Mouse (Mus musculus) heart, embryonic 11.5 days (tissue): ENCODE data around the gene Acap2. TPM values are rescaled to one million over a fixed set of nuclear protein-coding genes. Genes with fewer than 3 reads are reported as not detected.

Experiments
- ATAC-seq: fragments of 200-750 bp; cut with Nextera tagmentation; replicated peaks from 2 replicates; pipeline ENCODE4 v1.8.0; 2017; ENCODE audit warnings: moderate library complexity; ENCODE audit not compliant: insufficient number of reproducible peaks, low FRiP score, low TSS enrichment
- H3K27ac ChIP-seq: fragments of 300-500 bp; sonication (generic); 2 replicates; pipeline ENCODE4 v1.5.1; 2014; ENCODE audit warnings: mild to moderate bottlenecking, low read depth, low read length
- H3K27me3 ChIP-seq: fragments of 300-500 bp; sonication (generic); 2 replicates; pipeline ENCODE4 v1.6.1; 2014; ENCODE audit warnings: mild to moderate bottlenecking, low read length, mixed read lengths; ENCODE audit not compliant: control insufficient read depth, insufficient read depth
- H3K36me3 ChIP-seq: fragments of 300-500 bp; sonication (generic); 2 replicates; pipeline ENCODE4 v1.6.1; 2014; ENCODE audit warnings: mild to moderate bottlenecking, low read length, moderate library complexity, mixed read lengths; ENCODE audit not compliant: control insufficient read depth, insufficient read depth
- H3K4me1 ChIP-seq: fragments of 300-500 bp; sonication (generic); 2 replicates; pipeline ENCODE4 v1.6.1; 2014; ENCODE audit warnings: low read length; ENCODE audit not compliant: control insufficient read depth, insufficient read depth
- H3K4me2 ChIP-seq: fragments of 300-500 bp; sonication (generic); 2 replicates; pipeline ENCODE4 v1.6.1; 2014; ENCODE audit warnings: mild to moderate bottlenecking, moderate library complexity
- H3K4me3 ChIP-seq: fragments of 300-500 bp; sonication (generic); 2 replicates; pipeline ENCODE4 v1.5.1; 2014; ENCODE audit warnings: low read depth, low read length
- H3K9ac ChIP-seq: fragments of 300-500 bp; sonication (generic); 2 replicates; pipeline ENCODE4 v1.6.1; 2014; ENCODE audit warnings: mild to moderate bottlenecking, low read depth, low read length, moderate library complexity
- H3K9me3 ChIP-seq: fragments of 300-500 bp; sonication (generic); replicated peaks from 2 replicates; pipeline ENCODE4 v1.6.1; 2016; ENCODE audit warnings: low read length; ENCODE audit not compliant: control insufficient read depth
- WGBS: fragments of 180-500 bp; shearing (Covaris S2); extraction: QIAGEN DNeasy Blood & Tissue Kit; methylation state at CpG from one replicate; pipeline ENCODE4 v1.1.7; 2014; ENCODE audit not compliant: insufficient replicate concordance; 5-methylcytosine and 5-hydroxymethylcytosine counted together
- polyA plus RNA-seq: library from polyadenylated mRNA; unstranded; fragments of >200 nt; fragmentation: Nextera tagmentation; extraction: Ambion mirVana; gene quantifications from 2 replicates; pipeline ENCODE4 v1.2.1, GENCODE M21; 2014

Gene Acap2
- polyA plus RNA-seq, 1 experiment from 2014 or later, result 14.7 TPM

GRCm38 (mm10) chr16:31066344-31067098 lies 134.5 kb downstream of the Acap2 start:
- peak overlapping the region; percentile 58 for H3K27ac ChIP-seq
- no peak overlapping the region for H3K9ac ChIP-seq
- no peak for ATAC-seq
- H3K36me3 ChIP-seq, result no peaks in the 10 kb centered on the region; the same call in 1 of the 2 replicates
- no peak overlapping the region for H3K4me3 ChIP-seq
- 36% methylated on average over 15 of the region's 15 CpGs for WGBS
- H3K4me2 ChIP-seq, result no peak overlapping the region
- no peaks in the 10 kb centered on the region for H3K9me3 ChIP-seq
- H3K27me3 ChIP-seq, result no peaks in the 10 kb centered on the region
- H3K4me1 ChIP-seq, result peaks cover 27% of the 10 kb centered on the region

DNA sequence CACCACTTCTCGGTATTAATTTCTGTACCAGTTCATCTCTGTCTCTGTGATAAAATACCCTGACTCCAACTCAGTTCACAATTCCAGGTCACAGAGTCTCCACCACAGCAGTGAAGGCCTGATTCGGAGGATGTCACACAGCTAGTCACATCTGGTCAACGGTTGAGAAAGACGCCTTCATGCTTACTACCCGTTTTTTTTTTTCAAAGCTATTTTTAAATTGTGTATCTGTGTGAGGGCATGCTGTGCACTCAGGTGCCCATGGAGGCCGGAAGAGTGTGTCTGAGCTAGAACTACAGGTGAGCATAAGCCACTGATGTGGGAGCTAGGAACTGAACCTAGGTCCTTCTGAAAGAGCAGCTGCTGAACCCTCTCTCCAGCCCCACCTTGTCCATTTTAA lies 136.3 kb downstream of the Acap2 start:
- Histone ChIP-seq H3K36me3 (no peaks in the 10 kb centered on the region), H3K27me3 (no peaks in the 10 kb centered on the region), H3K4me2 (no peak overlapping the region), H3K9me3 (no peaks in the 10 kb centered on the region), H3K4me1 (peaks cover 13% of the 10 kb centered on the region; the same call in 1 of the 2 replicates), H3K9ac (no peak overlapping the region), H3K4me3 (no peak overlapping the region), H3K27ac (no peak overlapping the region)
- 85% methylated on average over 6 of the region's 6 CpGs for WGBS
- no peak for ATAC-seq

DNA sequence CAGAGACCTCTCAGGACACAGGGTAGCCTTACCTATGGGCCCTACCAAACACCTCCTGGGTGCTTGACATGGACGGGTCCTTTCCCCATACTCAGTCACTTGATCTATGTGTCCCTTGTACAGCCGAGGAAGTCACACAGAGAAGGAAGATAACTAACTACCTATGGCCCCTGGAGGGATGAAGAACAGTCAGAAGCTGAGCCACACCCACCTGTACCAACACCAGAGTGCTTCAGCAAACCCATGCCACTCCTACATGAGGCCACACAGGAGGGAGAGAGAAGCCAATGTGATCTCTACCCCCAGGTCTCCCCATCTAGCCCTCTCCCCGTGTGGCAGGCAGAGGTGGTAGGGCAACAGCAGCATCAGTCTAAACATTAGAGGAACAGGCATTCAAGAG lies 138.1 kb downstream of the Acap2 start:
- ATAC-seq, result no peak
- Histone ChIP-seq H3K9me3 (no peaks in the 10 kb centered on the region), H3K4me2 (no peak overlapping the region), H3K27ac (no peak overlapping the region), H3K27me3 (no peaks in the 10 kb centered on the region), H3K36me3 (no peaks in the 10 kb centered on the region), H3K4me3 (no peak overlapping the region), H3K9ac (no peak overlapping the region), H3K4me1 (peaks cover 16% of the 10 kb centered on the region; the same call in 1 of the 2 replicates)
- 72% methylated on average over 3 of the region's 3 CpGs for WGBS

GRCm38 (mm10) chr16:31061246-31061880 lies 139.7 kb downstream of the Acap2 start:
- H3K9me3 ChIP-seq, result no peaks in the 10 kb centered on the region
- H3K4me2 ChIP-seq, result no peak overlapping the region
- no peaks in the 10 kb centered on the region for H3K36me3 ChIP-seq
- ATAC-seq, result no peak
- no peak overlapping the region for H3K9ac ChIP-seq
- H3K4me3 ChIP-seq, result no peak overlapping the region
- H3K27ac ChIP-seq, result no peak overlapping the region
- H3K4me1 ChIP-seq, result peaks cover 19% of the 10 kb centered on the region
- 84% methylated on average over 11 of the region's 11 CpGs for WGBS
- no peaks in the 10 kb centered on the region for H3K27me3 ChIP-seq

DNA sequence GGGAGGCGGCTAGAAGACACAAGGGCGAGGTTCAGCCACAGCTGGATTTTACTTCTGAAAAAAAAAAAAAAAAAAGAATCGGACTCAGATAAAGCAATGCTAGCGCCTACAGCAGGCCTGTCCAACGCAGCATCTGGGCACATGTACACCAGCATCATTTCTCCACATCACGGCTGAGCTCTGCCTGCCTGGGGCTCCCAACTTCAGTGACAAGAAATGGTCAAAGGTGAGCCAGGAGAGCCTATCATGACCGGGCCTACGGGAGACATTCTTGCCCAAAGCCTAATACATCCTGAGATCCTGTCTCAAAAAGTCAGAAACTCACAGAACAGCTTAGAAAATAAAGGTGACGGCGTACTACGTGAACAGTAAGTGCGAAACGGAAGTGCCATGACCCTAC lies 140.3 kb downstream of the Acap2 start:
- no peaks in the 10 kb centered on the region for H3K27me3 ChIP-seq
- no peak for ATAC-seq
- no peaks in the 10 kb centered on the region for H3K36me3 ChIP-seq
- WGBS, result 89% methylated on average over 13 of the region's 13 CpGs
- no peaks in the 10 kb centered on the region for H3K9me3 ChIP-seq
- H3K4me3 ChIP-seq, result no peak overlapping the region
- no peak overlapping the region for H3K27ac ChIP-seq
- no peak overlapping the region for H3K9ac ChIP-seq
- peaks cover 21% of the 10 kb centered on the region for H3K4me1 ChIP-seq
- H3K4me2 ChIP-seq, result no peak overlapping the region

DNA sequence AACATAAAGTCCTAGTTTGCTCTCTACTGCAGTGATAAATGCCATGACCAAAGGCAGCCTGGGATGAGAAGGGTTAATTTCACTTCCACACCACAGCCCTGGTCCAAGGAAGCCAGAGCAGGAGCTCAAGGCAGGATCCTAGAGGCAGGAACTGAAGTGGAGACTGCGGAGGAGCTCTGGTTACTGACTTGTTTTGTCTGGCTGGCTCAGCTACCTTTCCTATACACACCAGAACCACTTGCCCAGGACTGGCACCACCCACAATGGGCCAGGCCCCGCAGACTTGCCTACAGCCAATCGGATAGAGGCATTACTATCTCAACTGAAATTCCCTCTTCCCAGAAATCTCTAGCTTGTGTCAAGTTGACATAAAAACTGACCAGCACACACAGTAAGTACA lies 140.8 kb downstream of the Acap2 start:
- H3K9me3 ChIP-seq, result no peaks in the 10 kb centered on the region
- no peak for ATAC-seq
- H3K4me1 ChIP-seq, result peaks cover 25% of the 10 kb centered on the region
- no peak overlapping the region for H3K4me2 ChIP-seq
- H3K4me3 ChIP-seq, result no peak overlapping the region
- H3K27me3 ChIP-seq, result no peaks in the 10 kb centered on the region
- no peaks in the 10 kb centered on the region for H3K36me3 ChIP-seq
- H3K27ac ChIP-seq, result no peak overlapping the region
- WGBS, result 93% methylated on average over 3 of the region's 3 CpGs
- no peak overlapping the region for H3K9ac ChIP-seq

- H3K4me3 ChIP-seq, result no peak overlapping the region
- no peak overlapping the region for H3K9ac ChIP-seq
- H3K27me3 ChIP-seq, result no peaks in the 10 kb centered on the region
- H3K27ac ChIP-seq, result no peak overlapping the region
- WGBS, result 89% methylated on average over 4 of the region's 4 CpGs
- H3K36me3 ChIP-seq, result no peaks in the 10 kb centered on the region
- peaks cover 29% of the 10 kb centered on the region for H3K4me1 ChIP-seq
- no peak for ATAC-seq
- H3K9me3 ChIP-seq, result no peaks in the 10 kb centered on the region
- no peak overlapping the region for H3K4me2 ChIP-seq
These were observed 141.3 kb downstream of the Acap2 start for GRCm38 (mm10) chr16:31059730-31060129.

DNA sequence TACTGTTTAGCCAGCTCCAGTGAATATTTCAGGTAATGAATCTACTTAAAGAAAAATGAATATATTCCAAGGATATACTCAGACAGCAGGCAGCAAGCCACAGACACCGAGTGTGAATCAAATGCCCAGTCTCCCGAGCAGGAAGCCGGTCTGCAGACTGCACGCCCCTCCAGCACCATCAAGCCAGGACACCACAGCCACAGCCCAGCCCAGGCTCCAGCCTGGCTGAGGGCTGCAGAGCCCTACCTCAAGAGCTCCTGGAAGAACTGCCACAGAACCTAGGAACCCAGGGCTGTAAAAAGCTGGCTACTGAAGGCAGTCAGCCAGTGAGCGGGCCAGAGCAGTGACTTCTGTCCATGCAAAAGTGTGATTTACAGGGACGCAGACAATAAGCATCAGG lies 148.2 kb downstream of the Acap2 start:
- Histone ChIP-seq H3K9me3 (no peaks in the 10 kb centered on the region), H3K4me3 (no peak overlapping the region), H3K4me2 (no peak overlapping the region; the same call in 1 of the 2 replicates), H3K9ac (no peak overlapping the region), H3K4me1 (peaks cover 36% of the 10 kb centered on the region), H3K27me3 (no peaks in the 10 kb centered on the region), H3K27ac (no peak overlapping the region; the same call in 1 of the 2 replicates), H3K36me3 (no peaks in the 10 kb centered on the region)
- WGBS, result 42% methylated on average over 6 of the region's 6 CpGs
- no peak for ATAC-seq
